Mouse (Mus musculus): ENCODE results near the gene Cox15.

Gene Cox15

DNA sequence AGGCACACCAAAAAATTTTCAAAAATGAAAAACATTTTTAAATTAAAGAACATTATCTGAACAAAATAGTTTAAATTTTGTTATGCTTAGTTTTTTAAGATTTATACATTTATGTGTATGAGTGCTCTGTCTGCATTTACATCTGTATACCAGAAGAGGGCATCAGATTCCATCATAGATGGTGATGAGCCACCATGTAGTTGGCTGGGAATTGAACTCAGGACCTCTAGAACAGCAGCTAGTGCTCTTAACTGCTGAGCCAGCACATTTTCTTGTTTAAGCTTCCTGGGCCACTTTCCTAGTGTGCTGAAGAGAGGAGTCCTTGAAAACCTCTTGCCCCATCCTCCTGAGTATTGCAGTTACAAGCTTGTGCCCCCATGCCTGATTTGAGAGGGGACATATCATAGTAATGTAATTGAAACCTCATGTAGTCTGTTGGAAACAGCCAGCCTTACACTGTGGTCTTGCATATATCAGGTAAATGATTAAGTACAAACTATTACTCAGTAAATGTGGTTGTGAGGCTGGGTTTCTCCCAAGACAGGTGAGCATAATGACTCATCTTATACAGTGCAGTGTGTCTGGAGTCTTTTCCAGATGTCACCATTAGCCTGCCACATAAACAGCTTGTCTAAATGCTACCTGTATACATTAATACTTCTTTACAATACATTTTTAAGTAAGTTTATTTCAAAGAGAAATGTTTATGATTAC is 8.9 kb upstream of the Cox15 start:
- DNase-seq (ENCODE audit: low read depth, low spot score) = no peak

DNA sequence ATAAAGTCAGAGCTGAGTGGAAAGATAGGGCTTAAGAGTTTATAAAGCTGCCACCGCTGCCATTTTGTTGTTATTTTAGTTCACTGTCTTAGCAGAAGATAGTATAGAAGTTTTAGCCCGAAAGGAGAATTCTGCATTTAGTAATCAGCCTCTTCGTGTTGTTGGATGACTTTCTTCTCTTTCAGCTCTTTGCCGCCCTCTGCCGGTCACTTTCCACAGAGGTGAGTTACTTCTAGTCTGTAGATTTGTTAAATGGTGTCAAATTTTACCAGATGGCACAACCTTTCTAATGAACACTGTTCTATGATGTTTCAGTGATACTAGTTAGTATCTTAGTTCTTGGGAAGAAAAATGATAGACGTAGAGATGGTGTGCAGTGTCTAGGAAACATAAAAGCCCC is 7.7 kb upstream of the Cox15 start:
- peak; percentile 92 for DNase-seq (ENCODE audit: low read depth, low spot score)

GRCm38 (mm10) chr19:43754872-43755271 is 2.1 kb upstream of the Cox15 start:
- no peak for DNase-seq (ENCODE audit: low read depth, low spot score)

- DNase-seq (ENCODE audit: low read depth, low spot score) = no peak
Observed at GRCm38 (mm10) chr19:43754237-43754636, 1.4 kb upstream of the Cox15 start.

GRCm38 (mm10) chr19:43753226-43753835 is 531 bp upstream of the Cox15 start:
- peak; percentile 89 for DNase-seq (ENCODE audit: low read depth, low spot score)

- DNase-seq (ENCODE audit: low read depth, low spot score) = no peak
Observed at GRCm38 (mm10) chr19:43750008-43750407, 2.8 kb downstream of the Cox15 start.

DNA sequence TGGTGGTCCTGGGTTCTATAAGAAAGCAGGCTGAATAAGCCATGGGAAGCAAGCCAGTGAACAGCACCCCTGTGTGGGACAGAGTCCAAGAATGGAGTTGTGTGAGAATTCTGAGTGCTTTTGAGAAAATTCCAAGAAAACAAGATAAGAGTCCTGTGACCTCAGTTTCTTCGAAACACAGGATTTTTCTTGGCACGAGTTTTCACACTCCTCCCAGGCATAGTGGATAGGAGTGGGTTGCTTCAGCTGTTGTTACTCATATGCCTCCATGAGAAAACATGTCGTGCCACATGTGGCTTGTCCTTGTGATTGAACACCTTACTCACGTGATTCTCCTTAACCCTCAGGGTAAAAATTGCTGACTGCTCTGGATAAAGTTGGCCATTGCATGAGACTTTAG is 4.9 kb downstream of the Cox15 start:
- no peak for DNase-seq (ENCODE audit: low read depth, low spot score)

GRCm38 (mm10) chr19:43745740-43746139 is 7.1 kb downstream of the Cox15 start:
- DNase-seq (ENCODE audit: low read depth, low spot score) = no peak

GRCm38 (mm10) chr19:43743401-43743800 is 9.4 kb downstream of the Cox15 start:
- DNase-seq (ENCODE audit: low read depth, low spot score) = no peak

- no peak for DNase-seq (ENCODE audit: low read depth, low spot score)
Observed at GRCm38 (mm10) chr19:43738409-43738808, 14.4 kb downstream of the Cox15 start.

DNA sequence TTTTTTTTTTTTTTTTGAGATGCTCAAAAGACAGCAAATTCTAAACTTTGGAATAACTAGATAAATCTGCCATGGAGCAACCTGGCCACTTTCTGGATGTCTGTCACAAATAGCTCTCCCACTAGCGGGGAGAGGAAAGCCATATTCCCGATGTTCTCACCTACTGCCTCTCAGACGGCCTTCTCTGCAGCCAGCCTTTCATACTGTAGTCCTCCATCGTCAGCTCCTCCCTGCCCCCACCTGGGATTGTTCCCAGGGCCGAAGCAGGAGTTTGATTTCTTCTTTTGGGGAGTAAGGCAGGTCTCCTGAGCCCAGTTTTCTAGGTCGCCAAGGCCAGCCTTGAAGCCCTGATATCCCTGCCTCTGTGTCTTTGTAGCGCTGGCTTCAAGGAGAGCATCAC is 21.6 kb downstream of the Cox15 start:
- no peak for DNase-seq (ENCODE audit: low read depth, low spot score)

DNA sequence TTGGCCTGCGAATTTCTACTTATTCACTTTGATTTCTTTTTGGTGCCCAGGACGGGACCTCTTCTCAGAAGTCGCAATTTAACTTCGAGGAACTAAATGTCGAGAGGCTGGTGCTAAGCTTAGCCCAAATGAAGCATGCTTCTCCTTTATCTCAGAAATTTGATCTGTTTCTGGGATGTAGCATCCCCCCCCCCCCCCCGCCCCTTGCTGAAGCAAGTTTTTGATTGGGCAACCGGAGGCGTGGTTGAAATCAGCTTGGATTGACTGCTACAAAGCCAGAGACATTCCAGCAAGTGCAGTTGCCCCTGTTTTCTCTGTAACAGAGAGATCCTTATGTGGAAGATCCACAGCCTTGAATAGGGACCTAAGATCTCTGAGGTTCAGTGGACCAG is 22.8 kb downstream of the Cox15 start:
- no peak for DNase-seq (ENCODE audit: low read depth, low spot score)

GRCm38 (mm10) chr19:43729296-43730036 is 23.3 kb downstream of the Cox15 start:
- DNase-seq (ENCODE audit: low read depth, low spot score) = no peak

DNA sequence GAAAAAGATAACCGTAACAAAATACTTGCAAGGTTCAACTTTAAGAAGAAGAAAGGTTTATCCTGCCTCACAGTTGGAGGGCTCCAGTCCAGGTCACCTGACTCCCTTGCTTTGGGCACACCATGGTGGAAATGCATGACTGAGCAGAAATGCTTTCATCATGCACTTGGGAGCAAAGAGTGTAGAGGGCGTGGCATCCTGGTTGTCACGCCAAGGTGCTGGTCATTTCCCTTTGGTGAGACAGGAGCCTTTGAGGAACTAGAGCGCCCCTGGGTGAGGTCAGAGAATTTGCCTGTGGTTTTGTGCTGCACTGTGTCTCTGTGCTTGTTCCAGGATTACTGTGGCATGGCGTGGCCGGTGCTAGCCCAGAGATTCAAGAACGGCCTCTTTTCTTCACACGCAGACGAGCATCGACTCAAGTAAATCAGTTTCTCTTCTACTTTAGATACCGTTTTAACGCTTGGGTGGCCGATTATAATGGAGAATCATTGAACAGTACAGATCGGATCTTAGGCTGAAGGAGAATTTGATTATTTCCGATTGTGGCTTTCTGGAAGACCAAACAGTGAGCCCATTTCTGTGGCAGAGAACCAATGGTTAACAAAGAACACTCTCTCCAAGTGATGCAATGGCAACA is 26.2 kb downstream of the Cox15 start:
- no peak for DNase-seq (ENCODE audit: low read depth, low spot score)

DNA sequence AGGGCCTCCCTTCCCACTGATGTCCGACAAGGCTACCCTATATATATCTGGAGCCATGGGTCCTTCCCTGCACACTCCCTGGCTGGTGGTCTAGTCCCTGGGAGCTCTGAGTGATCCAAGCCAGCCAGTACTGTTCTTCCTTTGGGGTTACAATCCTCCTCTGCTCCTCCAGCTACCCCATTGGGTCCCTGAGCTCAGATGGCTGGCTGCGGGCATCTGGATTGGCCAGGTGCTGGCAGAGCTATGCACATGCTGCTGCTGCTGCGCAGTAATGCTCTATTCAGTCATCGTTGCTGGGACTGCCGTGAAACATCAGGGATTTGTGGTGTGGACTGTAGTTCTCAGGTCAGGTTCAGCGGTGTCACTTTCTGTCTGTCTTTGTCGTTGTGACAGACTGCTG is 28.0 kb downstream of the Cox15 start:
- no peak for DNase-seq (ENCODE audit: low read depth, low spot score)

GRCm38 (mm10) chr19:43724194-43724593 is 28.6 kb downstream of the Cox15 start:
- DNase-seq (ENCODE audit: low read depth, low spot score) = no peak

DNA sequence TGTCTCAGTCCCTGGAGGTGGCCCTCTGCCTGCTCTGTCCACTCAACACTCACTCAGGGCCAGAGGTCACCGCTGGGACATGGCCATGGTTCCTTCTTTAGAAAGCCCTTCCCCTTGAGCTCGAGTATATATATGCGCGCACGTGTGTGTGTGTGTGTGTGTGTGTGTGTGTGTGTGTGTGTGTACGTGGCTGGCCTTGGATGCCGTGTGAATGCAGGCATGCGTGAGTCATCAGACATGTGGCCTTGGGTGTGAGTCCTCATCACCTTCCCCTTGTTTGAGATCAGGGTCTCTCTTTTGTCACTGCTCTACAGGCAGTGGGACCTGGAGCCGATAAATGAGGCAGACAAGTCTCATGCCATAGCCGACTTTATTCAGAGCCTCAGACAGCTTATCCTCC is 29.3 kb downstream of the Cox15 start:
- DNase-seq (ENCODE audit: low read depth, low spot score) = no peak

DNA sequence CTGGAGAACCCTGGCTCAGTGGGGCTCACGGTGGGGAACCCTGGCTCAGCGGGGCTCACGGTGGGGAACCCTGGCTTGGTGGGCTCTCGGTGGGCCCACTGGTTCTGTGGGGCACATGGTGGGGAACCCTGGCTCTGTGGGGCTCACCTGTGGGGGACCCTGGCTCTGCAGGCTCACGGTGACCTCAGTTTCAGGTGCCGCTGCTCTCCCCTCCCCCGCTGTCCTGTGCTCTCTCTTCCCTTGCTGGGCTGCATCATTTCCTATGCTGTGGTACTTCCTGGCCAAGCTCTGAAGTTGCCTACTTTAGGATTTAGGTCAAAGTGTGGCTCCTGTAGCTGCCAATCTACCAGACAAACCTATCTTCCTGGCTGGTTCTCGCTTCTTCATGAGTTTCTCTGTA is 29.9 kb downstream of the Cox15 start:
- no peak for DNase-seq (ENCODE audit: low read depth, low spot score)

DNA sequence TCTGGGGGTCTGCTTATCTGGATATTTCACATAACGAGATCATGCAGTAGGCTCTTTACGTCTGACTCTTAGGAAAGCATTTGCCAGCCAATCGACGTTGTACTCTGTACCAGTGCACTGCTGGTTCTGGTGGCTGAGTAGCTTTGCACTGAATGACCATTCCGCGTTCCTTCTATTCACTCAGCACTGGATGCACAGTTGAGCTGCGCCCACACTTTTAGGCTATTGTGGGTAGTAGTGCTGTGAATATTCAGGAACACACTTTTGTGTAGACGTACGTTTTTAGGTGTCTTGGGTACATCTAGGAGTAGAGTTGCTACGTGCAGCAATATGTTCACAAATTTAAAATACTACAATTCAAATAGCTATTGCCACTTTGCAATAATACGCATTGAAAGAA is 32.7 kb downstream of the Cox15 start:
- no peak for DNase-seq (ENCODE audit: low read depth, low spot score)

- no peak for DNase-seq (ENCODE audit: low read depth, low spot score)
Observed at GRCm38 (mm10) chr19:43711971-43712370, 40.8 kb downstream of the Cox15 start.

DNA sequence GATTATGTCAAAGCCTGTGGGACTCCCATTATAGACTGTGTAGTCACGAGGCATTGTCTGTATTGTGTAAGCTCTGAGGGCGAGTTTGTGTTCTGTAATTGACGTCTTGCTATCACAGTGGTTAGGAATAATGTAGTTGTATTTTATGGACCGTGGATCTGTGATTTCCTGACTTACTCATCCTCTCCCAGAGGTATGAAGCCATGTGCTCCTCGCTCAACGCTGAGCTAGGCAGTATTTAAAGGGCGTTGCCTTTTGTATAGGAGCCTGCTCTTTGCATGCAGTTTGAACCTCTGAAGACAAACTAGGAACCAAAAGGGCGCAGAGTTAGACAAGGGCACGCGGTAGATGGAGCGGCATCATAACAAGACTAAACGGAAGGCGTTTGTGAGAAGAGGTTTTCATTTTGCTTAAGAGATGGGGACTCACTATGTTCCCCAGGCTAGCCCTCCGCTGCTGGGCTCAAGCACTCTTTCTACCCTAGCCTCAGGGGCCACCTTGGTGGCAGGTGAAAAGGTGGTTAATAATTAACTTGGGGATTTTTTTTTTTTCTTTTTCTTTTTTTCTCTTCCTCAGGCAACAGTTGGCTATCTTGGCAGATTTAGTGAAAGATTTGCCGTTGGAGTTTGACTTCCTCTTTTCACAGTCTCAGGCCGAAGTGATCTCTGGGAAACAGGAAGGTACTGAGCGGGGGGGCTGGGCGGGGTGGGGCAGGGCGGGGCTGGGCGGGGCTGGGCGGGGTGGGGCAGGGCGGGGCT is 41.5 kb downstream of the Cox15 start:
- no peak for DNase-seq (ENCODE audit: low read depth, low spot score)

GRCm38 (mm10) chr19:43709317-43709716 is 43.5 kb downstream of the Cox15 start:
- no peak for DNase-seq (ENCODE audit: low read depth, low spot score)

All from 3T3-L1 (cell line).